Mouse (Mus musculus): Measurements from ENCODE around the gene Cx3cl1. TPM values are rescaled to one million over a fixed set of nuclear protein-coding genes. Genes with fewer than 3 reads are reported as not detected.

The Cx3cl1 gene
- polyA plus RNA-seq, 1 experiment from 2014 or later: 15.8 TPM

- no peak overlapping the region for H3K9ac ChIP-seq
- H3K4me1 ChIP-seq (replicated peaks): peaks cover 6% of the 10 kb centered on the region; the same call in 1 of the 2 replicates
- no peak overlapping the region for H3K4me3 ChIP-seq
- no peak for ATAC-seq (ENCODE audit: low FRiP score)
- no peaks in the 10 kb centered on the region for H3K9me3 ChIP-seq
- H3K27me3 ChIP-seq: no peaks in the 10 kb centered on the region
- no peak overlapping the region for H3K27ac ChIP-seq
- no peak overlapping the region for H3K4me2 ChIP-seq
- peaks cover 82% of the 10 kb centered on the region for H3K36me3 ChIP-seq
- WGBS: 93% methylated on average over 6 of the region's 6 CpGs
Measured at GRCm38 (mm10) chr8:94828284-94828683, 56.5 kb downstream of the Cx3cl1 start.

Other genes starting within 250 kb of the Cx3cl1 start
- 13.8 and 18.3 TPM in 2 replicates for gene Cpne2, start 239.0 kb upstream of the Cx3cl1 start, polyA plus RNA-seq (2015; fragmentation: Nextera tagmentation; extraction: Ambion mirVana)
- gene Rspry1, start 170.1 kb upstream of the Cx3cl1 start, polyA plus RNA-seq (2015; fragmentation: Nextera tagmentation; extraction: Ambion mirVana): 53.0 and 54.6 TPM in 2 replicates
- gene Fam192a, start 170.0 kb upstream of the Cx3cl1 start, polyA plus RNA-seq (2015; fragmentation: Nextera tagmentation; extraction: Ambion mirVana): 89.0 and 94.0 TPM in 2 replicates
- gene Arl2bp, start 105.4 kb upstream of the Cx3cl1 start, polyA plus RNA-seq (2015; fragmentation: Nextera tagmentation; extraction: Ambion mirVana): 221 and 224 TPM in 2 replicates
- 0.35 and 0.93 TPM in 2 replicates for gene Pllp, start 75.7 kb upstream of the Cx3cl1 start, polyA plus RNA-seq (2015; fragmentation: Nextera tagmentation; extraction: Ambion mirVana)
- gene Ccl22, start 26.4 kb upstream of the Cx3cl1 start, polyA plus RNA-seq (2015; fragmentation: Nextera tagmentation; extraction: Ambion mirVana): not detected in 2 replicates
- gene Ccl17, start 38.4 kb downstream of the Cx3cl1 start, polyA plus RNA-seq (2015; fragmentation: Nextera tagmentation; extraction: Ambion mirVana): 0.43 TPM in 1 of 2 replicates, not detected in the other
- 55.4 and 59.1 TPM in 2 replicates for gene Coq9, start 66.3 kb downstream of the Cx3cl1 start, polyA plus RNA-seq (2015; fragmentation: Nextera tagmentation; extraction: Ambion mirVana)
- 197 and 202 TPM in 2 replicates for gene Ciapin1, start 66.3 kb downstream of the Cx3cl1 start, polyA plus RNA-seq (2015; fragmentation: Nextera tagmentation; extraction: Ambion mirVana)
- gene Polr2c, start 85.4 kb downstream of the Cx3cl1 start, polyA plus RNA-seq (2015; fragmentation: Nextera tagmentation; extraction: Ambion mirVana): 119 and 136 TPM in 2 replicates
- gene Dok4, start 104.3 kb downstream of the Cx3cl1 start, polyA plus RNA-seq (2015; fragmentation: Nextera tagmentation; extraction: Ambion mirVana): 58.0 and 59.0 TPM in 2 replicates
- 6.3 and 7.8 TPM in 2 replicates for gene Ccdc102a, start 146.1 kb downstream of the Cx3cl1 start, polyA plus RNA-seq (2015; fragmentation: Nextera tagmentation; extraction: Ambion mirVana)
- not detected in 2 replicates for gene Adgrg5, start 151.7 kb downstream of the Cx3cl1 start, polyA plus RNA-seq (2015; fragmentation: Nextera tagmentation; extraction: Ambion mirVana)
- gene Adgrg1, start 202.7 kb downstream of the Cx3cl1 start, polyA plus RNA-seq (2015; fragmentation: Nextera tagmentation; extraction: Ambion mirVana): 158 and 162 TPM in 2 replicates
- gene Adgrg3, start 245.7 kb downstream of the Cx3cl1 start, polyA plus RNA-seq (2015; fragmentation: Nextera tagmentation; extraction: Ambion mirVana): 1.3 and 1.6 TPM in 2 replicates